Mouse (Mus musculus) spleen, adult 18-20 months (tissue): ENCODE measurements around the gene Gm17617.
A peak's percentile ranks its signal among the peaks of the same experiment; 100 is the strongest.

ENCODE experiments used
- DNase-seq, 2 experiments: peaks; one replicate each; pipeline ENCODE4 v3.0.0; 2022; ENCODE audit warnings: mixed read lengths in 2 of 2

Gene Gm17617

GRCm38 (mm10) chr13:55133448-55133847 lies at the start of gene Gm17617:
Gene Gm17617, minus strand, starts transcription at chr13:55133548.
- no peak for DNase-seq

DNA sequence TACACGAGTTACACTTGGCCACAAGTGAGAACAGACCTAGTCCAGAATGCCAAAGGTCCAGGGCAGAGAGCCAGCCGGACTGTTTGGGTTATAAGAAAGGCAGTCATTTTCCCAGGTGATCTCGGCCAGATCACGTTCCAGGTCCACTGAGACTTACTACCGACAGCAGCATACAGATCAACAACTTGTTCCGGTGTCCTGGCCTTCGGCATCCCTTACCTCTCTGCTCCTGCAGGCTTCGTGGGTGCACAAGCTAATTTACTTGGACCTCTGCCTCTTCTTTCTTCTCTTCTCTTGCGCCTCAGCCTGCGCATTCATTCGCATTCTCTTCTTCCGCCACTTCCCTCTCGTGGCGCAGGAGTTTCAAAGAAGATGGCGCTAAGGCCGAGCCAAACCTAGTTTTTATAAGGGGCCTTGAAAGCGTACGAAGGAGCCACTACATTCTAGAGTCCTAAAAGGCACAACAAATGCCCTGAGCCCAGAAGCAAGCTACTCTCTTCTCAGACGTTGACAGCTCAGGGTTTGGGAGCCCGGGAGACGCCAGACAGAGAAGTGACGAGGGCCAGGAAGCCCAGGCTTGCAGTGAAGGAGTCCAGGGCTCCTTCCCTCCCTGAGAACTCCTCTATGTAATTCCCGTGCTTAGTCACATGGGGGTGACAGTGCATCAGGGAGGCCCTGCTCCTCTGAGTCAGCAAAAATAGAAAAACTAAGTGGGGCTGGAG lies 49.0 kb upstream of the Gm17617 start:
- DNase-seq: peak in 1 of 2 experiments; percentile 39

- no peak for DNase-seq
Observed at GRCm38 (mm10) chr13:55181786-55182172, 48.4 kb upstream of the Gm17617 start.

DNA sequence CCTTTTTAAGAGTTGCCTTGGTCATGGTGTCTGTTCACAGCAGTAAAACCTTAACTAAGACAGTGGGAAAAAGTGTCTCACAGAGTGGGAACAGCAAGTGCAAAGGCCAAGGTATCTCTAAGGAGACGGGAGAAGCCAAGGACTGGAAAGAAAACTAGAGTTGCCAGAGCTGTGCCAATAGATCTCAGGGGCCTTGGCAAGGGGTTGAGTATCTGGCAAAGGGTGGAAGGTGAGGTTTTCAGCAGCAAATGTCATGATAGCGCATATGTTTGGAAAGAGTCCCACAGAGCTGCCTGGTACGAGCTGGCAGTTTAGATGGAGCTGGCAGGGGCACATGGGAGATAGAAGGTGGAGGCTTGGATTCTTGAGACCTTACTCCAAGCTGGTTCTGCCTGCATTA lies 46.2 kb upstream of the Gm17617 start:
- DNase-seq: no peak

- peak; percentile 37 to 71 for DNase-seq
Observed at GRCm38 (mm10) chr13:55178556-55178955, 45.2 kb upstream of the Gm17617 start.

DNA sequence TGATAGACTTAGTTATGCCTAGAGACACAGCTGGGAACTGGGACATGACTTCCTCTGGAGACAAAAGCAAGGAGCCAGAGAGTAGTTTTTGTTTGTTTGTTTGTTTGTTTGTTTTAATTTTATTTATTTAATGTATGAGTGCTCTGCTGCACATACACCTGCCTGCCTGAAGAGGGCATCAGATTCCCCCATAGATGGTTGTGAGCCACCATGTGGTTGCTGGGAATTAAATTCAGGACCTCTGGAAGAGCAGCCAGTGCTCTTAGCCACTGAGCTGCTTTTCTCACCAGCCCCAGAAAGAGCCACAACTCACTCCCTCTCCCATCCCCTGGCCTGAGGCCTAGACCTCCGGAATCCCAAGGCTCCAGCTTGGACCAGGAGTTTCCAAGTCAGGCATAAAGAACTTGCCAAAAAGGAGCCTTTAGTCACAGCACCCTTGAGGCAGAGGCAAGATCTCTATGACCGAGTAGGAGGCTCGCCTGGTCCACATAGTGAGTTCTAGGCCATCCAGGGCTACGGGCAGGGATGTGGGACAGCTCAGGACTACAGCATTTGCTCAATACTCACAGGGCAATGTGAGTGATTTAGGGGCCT lies 44.7 kb upstream of the Gm17617 start:
- no peak for DNase-seq

- DNase-seq: no peak
Observed at GRCm38 (mm10) chr13:55176265-55176664, 42.9 kb upstream of the Gm17617 start.

GRCm38 (mm10) chr13:55174347-55174746 lies 41.0 kb upstream of the Gm17617 start:
- no peak for DNase-seq

DNA sequence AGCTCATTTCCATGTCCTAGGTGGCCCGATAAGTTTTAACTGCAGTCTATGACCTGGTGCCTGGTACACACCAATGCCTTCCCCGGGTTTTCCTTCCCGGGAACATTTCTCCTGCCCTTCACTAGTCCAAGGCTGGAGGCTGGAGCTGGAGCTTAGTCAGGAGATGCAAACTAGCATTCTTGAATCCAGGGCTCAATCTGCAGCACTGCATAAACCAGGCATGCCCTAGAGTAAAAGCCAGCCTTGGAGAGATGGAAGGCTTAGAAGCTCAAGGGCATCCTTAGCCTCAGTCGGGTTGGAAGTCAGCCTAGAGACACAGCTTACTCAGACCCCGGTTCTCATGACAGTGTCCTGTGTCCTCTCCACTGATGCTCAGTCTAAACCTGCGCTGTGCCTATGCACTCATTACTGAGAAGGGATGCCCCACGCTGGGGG lies 39.0 kb upstream of the Gm17617 start:
- DNase-seq: no peak

GRCm38 (mm10) chr13:55171517-55172335 lies 38.4 kb upstream of the Gm17617 start:
- DNase-seq: no peak

DNA sequence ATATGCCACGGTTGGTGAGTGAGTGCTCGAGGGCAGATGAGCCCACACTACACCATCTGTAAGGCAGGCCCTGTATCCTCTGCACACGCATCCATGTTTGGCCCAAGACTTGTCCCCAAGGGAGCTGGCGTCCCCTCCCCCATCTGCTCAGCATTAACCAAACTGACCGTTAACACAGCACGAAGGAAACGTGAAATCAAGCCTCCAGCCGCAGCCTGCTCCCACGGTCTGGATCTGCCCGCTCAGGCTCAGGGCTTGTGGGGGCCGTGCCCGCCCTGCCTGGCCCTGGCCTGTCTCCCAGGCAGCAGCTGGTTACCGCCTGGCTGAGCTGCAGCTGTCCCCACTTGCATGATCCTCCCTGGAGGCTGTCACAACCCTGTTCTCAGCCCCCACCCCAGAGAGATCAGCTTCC lies 35.6 kb upstream of the Gm17617 start:
- peak in 1 of 2 experiments; percentile 40 for DNase-seq

DNA sequence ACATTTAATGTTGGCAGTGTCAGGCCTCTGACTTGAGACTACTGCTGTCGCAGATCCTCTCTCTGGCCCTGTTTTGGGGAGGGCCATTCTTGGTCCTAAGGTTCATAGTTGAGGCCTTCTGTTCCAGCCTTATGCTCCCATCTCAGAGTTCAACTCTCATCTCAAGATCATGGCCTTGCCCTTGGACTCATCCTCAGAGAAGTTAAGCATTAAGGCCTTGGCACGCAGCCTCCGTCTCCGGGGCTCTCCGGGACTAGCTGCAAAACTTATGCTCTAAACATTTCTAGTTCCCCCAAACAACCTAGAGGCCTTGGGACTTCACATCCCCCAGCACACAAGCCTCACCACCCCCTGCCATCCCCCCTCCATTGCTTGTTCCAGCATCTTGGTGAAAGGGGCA lies 34.9 kb upstream of the Gm17617 start:
- DNase-seq: no peak

- no peak for DNase-seq
Observed at GRCm38 (mm10) chr13:55167798-55168197, 34.5 kb upstream of the Gm17617 start.

GRCm38 (mm10) chr13:55166806-55167725 lies 33.7 kb upstream of the Gm17617 start:
- DNase-seq: no peak

GRCm38 (mm10) chr13:55165831-55166339 lies 32.5 kb upstream of the Gm17617 start:
- DNase-seq: no peak

GRCm38 (mm10) chr13:55163553-55163952 lies 30.2 kb upstream of the Gm17617 start:
- DNase-seq: no peak

DNA sequence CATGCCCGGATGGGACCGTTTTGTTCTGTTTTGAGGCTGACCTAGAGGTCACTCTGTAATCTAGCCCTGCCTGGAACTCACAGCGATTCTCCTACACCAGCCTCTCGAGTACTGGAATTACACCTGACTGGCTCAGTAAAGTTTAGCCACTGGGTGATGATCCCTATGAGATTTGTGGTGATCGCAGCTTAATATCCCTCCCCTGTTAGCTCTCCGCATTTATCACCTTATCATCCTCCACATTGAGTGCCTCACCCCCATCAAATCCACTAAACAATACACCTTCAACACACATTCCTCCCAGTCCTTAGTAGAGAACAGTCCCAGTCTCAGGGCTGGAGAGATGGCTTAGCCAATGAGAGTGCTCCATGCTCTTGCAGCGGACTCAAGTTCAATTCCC lies 29.0 kb upstream of the Gm17617 start:
- DNase-seq: no peak

DNA sequence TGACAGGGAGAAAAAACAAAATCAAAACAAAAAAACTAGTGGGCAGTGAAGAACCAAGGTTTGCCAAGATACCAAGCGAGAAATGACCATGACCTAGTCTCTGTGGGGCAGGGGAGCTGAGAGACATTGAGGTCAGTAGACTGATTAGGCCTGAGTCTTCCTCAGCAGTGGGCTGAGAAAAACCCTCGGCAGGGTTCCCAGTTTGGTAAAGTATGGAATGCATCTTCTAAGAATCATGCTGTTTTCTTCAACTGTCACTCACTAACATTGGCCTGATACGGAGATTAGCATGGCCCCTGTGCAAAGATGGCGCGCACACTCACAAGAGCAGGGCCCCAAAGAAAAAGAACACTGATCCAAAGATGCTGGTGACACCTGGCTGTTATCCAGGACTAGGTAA lies 20.6 kb upstream of the Gm17617 start:
- DNase-seq: no peak

DNA sequence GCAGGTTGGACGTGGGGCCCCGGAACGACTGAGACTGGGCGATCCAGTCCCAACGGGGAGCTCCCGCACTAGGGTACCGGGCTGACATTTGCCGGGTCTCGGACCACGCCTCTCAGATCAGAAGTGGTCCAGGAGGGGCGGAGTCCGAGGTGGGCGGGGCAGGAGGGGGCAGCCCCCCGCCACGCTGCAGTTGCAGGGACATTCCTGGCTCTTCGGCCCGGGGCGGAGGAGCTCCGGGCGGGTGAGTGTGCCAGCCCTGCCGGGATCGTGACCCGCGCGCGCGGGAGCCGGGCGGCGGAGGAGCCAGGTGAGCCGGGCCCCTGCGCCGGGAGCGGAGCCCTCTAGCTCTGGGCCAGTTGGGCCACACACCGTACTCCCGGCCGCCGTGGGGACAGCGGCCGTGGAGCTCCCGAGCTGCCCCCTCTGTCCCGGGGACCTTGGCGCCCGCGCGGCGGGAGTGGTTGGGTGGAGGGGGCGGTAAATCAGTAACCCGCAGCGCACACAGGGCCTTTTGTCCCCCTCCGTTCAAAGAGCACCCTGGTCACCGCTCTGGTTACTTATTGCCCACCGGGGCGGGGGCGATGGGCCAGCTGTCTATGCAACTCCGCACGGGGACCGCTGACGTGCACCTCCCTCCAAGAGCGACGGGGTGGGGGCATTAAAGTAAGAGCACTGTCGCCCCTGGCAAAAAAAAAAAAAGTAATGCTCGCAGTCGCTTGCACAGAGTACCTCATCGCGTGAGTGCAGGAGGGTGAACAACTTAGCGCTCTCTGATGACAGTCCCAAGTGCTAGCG lies 19.5 kb upstream of the Gm17617 start, which contains the start of gene Fgfr4:
Gene Fgfr4, plus strand, starts transcription at position 20 of the 795 bp plus-strand sequence.
- no peak for DNase-seq

DNA sequence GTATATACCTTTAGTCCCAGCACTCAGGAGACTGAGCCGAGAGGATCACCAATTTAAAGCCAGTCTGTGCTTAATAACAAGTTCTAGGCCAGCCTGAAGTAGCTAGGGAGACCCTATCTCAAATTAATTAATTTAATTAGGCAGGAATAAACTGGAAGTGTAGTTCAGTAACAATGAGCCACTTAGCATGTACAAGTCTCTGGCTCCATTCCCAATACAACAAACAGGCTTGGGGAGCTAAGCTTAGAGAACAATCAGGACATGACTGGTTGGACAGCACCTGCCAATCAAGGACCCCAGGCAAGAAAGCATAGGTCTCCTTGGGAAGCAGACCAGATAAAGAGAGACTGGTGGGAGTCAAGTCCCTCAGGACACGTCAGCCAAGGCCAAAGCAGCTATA lies 6.9 kb upstream of the Gm17617 start:
- DNase-seq: no peak

GRCm38 (mm10) chr13:55135382-55135781 lies 2.0 kb upstream of the Gm17617 start:
- DNase-seq: no peak
